Mouse (Mus musculus): ENCODE measurements around the gene Dmwd.

DNA sequence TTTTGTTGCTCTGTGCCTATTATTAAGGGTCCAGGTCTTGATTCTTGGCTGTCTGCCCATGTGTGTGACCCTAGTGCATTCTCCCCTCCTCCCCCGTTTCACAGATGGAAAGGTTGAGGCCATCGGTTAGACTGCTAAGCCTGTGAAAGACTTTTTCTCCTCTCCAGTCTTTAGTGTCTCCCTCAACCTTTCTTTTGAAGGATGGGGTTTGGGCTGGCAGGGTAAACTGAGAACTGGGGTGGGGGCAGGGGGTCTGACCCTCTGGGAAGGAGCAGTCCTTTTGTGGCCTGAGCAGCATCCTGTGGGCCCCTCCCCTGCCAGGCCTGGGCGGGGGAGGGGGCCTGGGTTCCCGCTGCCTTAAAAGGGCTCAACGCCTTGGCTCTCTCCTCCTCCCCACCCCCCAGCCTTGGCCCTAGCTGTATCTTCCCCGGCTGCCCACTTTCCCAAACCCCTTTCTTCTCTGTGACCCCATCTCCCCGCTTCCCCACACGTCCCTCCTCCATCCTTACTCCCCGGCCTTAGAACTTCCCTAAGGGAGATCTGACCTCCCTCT is 9.0 kb downstream of the Dmwd start:
- TF ChIP-seq POLR2A (IDR thresholded peaks at IDR 0.05; ENCODE audit: low read depth, low read length) = no peak
- TF ChIP-seq CTCF (IDR thresholded peaks at IDR 0.05; ENCODE audit: extremely low read depth, insufficient read length, insufficient replicate concordance, low read depth, low read length) = no peak

Measured in small intestine, adult 2 months (tissue).